Mouse (Mus musculus): ENCODE measurements around the gene Hat1.

- TF ChIP-seq POLR2A (IDR thresholded peaks at IDR 0.05; ENCODE audit: low read depth, low read length): no peak
- TF ChIP-seq CTCF (IDR thresholded peaks at IDR 0.05; ENCODE audit: borderline replicate concordance, insufficient read depth, low read length): no peak
These were observed 73.8 kb downstream of the Hat1 start for GRCm38 (mm10) chr2:71462553-71462952.
